Mouse (Mus musculus) erythroblast, embryonic 14.5 days (primary cell): ENCODE results near the gene Atf2.

Source experiments
- GATA1 ChIP-seq: IDR thresholded peaks from 2 replicates; pipeline ENCODE4 v1.6.1; 2012; ENCODE audit warnings: low read length, inconsistent platforms, mixed read lengths
- TAL1 ChIP-seq: IDR thresholded peaks from 3 replicates; pipeline ENCODE4 v1.6.1; 2012; ENCODE audit warnings: low read length, inconsistent platforms, mixed read lengths

DNA sequence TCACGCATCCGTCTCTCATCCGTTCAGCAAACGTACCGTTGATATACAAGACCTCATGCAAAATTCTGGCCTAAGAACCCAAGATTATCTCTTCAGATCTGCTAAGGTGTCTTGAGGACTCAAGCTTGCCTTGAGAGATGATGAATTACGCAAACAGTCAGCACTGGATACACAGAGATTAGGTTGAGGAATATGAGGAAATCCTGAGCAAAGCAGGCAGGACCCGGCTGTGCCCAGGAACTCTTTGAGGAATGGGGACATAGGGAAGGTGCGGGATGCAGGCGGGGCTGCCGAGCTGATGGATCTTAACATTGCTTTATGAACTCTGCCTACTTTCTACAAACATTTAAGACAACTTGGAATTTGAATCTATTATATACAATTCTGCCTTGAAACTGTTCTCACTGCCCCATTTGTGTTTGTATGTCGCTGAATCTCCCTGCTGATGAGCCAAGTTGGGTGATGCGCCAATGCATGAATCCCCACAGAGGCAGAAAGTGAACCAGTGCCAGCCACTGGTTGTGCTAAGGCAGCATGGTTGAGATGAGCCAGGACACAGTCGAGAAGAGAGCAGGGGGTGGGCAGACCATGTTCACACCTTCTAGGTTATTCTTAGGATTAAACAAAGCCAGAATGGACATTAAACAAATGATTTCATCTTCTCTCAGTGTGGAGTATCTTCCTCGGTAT, 112.0 kb downstream of the Atf2 start:
- no peak for TF ChIP-seq TAL1
- TF ChIP-seq GATA1, result no peak
